Mouse (Mus musculus) limb, embryonic 10.5 days (tissue): ENCODE data around the gene Mis18a. TPM values are rescaled to one million over a fixed set of nuclear protein-coding genes. Genes with fewer than 3 reads are reported as not detected.
A peak's percentile ranks its signal among the peaks of the same experiment; 100 is the strongest.

ENCODE experiments used
- DNase-seq: peaks from one replicate; pipeline ENCODE4 v3.0.0-alpha.2; 2017; ENCODE audit warnings: low spot score
- H3K27ac ChIP-seq: fragments of 300-500 bp; sonication (generic); 2 replicates; pipeline ENCODE4 v1.5.1; 2016; ENCODE audit warnings: mild to moderate bottlenecking
- H3K27me3 ChIP-seq: fragments of 300-500 bp; sonication (generic); 2 replicates; pipeline ENCODE4 v1.6.1; 2016; ENCODE audit warnings: low read depth, mild to moderate bottlenecking; ENCODE audit not compliant: poor library complexity, severe bottlenecking
- H3K36me3 ChIP-seq: fragments of 300-500 bp; sonication (generic); 2 replicates; pipeline ENCODE4 v1.6.1; 2016; ENCODE audit warnings: mild to moderate bottlenecking, moderate library complexity
- H3K4me1 ChIP-seq: fragments of 300-500 bp; sonication (generic); 2 replicates; pipeline ENCODE4 v1.6.1; 2016
- H3K4me3 ChIP-seq: fragments of 300-500 bp; sonication (generic); 2 replicates; pipeline ENCODE4 v1.5.1; 2016; ENCODE audit warnings: mild to moderate bottlenecking, moderate library complexity
- H3K9me3 ChIP-seq: fragments of 300-500 bp; sonication (generic); replicated peaks from 2 replicates; pipeline ENCODE4 v1.6.1; 2016; ENCODE audit warnings: mild to moderate bottlenecking
- WGBS: fragments of 180-500 bp; shearing (Covaris S2); methylation state at CpG from one replicate; pipeline ENCODE4 v1.1.7; 2016; 5-methylcytosine and 5-hydroxymethylcytosine counted together
- polyA plus RNA-seq: library from polyadenylated mRNA; unstranded; fragments of >200 nt; fragmentation: Nextera tagmentation; extraction: Ambion mirVana; gene quantifications from 2 replicates; pipeline ENCODE4 v1.2.1, GENCODE M21; 2016

Mis18a gene
- polyA plus RNA-seq, 1 experiment from 2014 or later = 98.1 TPM

DNA sequence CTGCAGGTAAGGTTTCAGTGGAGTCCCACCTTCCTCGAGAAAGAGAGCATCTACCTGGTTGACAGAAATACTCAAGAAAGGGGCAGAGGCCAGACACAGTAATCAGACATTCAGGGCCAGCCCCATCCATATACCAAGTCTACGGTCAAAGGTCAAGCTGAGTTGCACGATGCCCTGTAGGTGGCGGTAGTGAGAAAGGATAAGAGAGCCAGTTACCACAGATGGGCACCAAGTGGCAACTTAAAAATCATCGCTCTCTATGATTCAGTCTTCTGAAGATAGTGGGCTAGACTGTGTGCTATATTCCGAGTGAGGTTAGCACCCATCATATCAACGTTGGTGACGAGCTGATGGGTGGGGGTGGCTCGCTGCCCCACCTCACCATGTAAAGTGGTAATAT is 32.5 kb downstream of the Mis18a start:
- 68% methylated on average over 9 of the region's 9 CpGs for WGBS
- Histone ChIP-seq H3K4me1 (no peaks in the 10 kb centered on the region), H3K27ac (no peak overlapping the region), H3K27me3 (no peaks in the 10 kb centered on the region), H3K36me3 (no peaks in the 10 kb centered on the region), H3K9me3 (no peaks in the 10 kb centered on the region), H3K4me3 (no peak overlapping the region)
- no peak for DNase-seq

DNA sequence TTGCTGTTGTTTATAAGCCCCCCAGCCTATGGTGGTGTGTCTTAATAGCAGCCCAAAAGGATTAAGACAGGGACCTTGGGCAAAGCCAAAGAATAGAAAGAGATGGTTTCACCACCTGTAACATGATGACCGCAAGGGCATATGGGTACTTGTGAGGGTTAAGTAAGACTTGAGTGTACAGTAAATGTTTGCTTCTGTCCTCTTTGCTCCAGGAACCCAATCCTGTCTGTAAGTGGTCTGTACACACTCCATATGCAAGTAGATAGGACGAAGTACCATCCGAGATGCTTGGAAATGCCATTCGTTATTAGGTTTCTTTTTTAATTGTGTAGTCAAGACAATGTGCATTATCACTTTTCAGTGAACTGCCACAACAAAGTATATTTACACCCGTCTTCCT is 33.6 kb downstream of the Mis18a start:
- H3K9me3 ChIP-seq = no peaks in the 10 kb centered on the region
- no peak for DNase-seq
- H3K27me3 ChIP-seq = no peaks in the 10 kb centered on the region
- H3K4me1 ChIP-seq = no peaks in the 10 kb centered on the region
- H3K27ac ChIP-seq = no peak overlapping the region
- no peak overlapping the region for H3K4me3 ChIP-seq
- H3K36me3 ChIP-seq = no peaks in the 10 kb centered on the region
- WGBS = 96% methylated on average over 5 of the region's 5 CpGs

DNA sequence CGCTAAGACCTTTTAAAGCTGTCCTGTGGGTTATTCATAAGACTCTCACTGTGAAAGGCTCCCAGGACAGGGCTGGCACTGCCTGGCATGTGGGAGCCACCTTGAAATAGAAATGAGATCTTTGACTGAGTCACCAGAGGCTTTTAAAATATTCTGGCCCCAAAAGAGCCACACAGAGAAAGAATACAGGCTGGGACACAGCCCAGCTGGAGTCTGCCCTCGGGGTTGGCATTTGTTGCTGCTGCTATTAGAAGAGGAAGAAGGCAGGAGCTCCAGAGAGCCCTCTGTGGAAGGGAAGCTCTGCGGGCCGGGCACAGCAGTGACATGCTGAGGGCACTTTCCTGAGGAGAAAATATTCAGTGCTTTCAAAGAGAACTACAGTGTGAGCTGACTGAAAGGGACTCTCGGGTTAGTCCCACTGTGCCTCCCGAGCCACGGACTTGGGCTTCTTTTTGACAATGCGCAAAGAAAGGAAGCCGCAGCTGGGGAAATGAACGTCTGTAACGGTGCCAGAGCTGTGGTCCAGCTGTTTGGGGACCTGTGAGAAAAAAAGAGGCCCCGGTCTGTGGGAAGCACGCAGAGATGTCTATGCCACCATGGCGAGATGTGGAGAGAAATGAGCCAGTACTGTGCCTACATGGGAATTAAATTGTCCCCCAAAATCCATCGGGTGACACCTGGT is 34.4 kb downstream of the Mis18a start:
- H3K36me3 ChIP-seq = no peaks in the 10 kb centered on the region
- H3K27ac ChIP-seq = no peak overlapping the region
- H3K9me3 ChIP-seq = no peaks in the 10 kb centered on the region
- no peaks in the 10 kb centered on the region for H3K4me1 ChIP-seq
- DNase-seq = no peak
- 88% methylated on average over 15 of the region's 15 CpGs for WGBS
- H3K4me3 ChIP-seq = no peak overlapping the region
- H3K27me3 ChIP-seq = no peaks in the 10 kb centered on the region

DNA sequence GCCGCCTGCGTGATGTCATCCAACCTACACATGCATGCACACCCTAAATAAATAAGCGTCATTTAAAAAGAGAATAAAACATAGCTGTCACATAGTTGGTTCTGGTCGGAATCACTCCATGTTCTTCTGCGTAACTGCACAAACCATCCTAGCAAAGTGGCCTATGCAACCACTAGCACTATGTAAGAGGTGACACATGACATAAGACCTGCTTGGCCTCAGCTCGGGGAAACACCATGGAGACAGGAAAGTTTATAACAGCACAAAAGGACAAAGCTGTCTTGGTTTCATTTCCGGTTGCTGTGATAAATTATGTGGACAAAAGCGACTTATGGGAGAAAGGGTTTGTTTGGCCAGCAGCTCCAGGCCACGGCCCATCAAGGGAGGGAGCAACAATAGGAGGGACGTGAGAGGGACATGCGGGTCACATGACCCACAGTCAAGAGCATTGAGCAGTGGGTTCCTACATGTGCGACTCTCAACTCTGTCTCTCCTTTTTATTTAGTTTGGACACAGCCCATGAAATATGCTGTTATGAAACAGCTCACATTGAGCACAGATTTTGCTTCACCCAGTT is 39.4 kb downstream of the Mis18a start:
- H3K27me3 ChIP-seq = no peaks in the 10 kb centered on the region
- H3K4me1 ChIP-seq = 0 out of 2 replicates have a peak, but pooled peaks cover 2% of the 10 kb centered on the region
- H3K27ac ChIP-seq = no peak overlapping the region
- 89% methylated on average over 12 of the region's 12 CpGs for WGBS
- no peaks in the 10 kb centered on the region for H3K9me3 ChIP-seq
- no peaks in the 10 kb centered on the region for H3K36me3 ChIP-seq
- H3K4me3 ChIP-seq = no peak overlapping the region
- DNase-seq = no peak

DNA sequence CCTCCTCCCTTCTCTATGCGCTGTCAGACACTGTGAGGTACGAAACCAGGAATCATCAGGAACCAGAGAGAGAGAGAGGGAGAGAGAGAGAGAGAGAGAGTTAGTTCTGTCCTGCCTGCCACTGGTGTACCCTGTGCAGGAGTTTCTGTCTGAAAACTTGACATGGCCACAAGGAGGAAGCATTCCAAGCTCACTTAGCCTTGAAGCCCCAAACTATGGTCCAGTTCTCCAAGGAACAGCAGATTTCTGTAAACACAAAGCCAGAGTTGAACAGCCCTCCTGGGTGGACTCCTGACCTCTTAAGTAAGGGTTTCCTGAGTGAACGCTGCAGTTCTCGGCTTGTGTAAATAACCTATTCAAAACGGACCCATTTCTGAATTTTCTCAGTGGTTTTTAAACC is 40.2 kb downstream of the Mis18a start:
- Histone ChIP-seq H3K9me3 (no peaks in the 10 kb centered on the region), H3K27me3 (no peaks in the 10 kb centered on the region), H3K36me3 (no peaks in the 10 kb centered on the region), H3K4me3 (no peak overlapping the region), H3K27ac (no peak overlapping the region), H3K4me1 (0 out of 2 replicates have a peak, but pooled peaks cover 2% of the 10 kb centered on the region)
- DNase-seq = no peak
- WGBS = 71% methylated on average over 5 of the region's 5 CpGs

DNA sequence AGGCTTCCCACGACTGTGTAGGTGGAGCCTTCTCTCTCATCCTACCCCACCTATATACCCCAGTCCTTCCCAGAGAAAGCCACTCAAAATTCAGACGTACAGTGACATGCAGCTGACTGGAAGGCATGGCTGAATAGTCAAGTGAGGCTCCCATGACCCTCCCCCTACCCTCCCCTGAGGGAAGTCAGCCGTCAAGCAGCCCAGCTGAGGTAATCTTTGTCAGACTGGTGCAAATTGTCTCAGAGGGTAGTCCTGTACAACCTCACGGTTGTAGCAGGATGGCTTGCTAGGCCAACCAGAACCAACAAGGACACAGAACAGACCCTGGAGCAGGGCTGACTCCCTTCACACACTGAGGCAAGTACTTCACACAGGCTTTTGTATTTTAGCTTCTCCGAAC is 43.1 kb downstream of the Mis18a start:
- no peak overlapping the region for H3K27ac ChIP-seq

DNA sequence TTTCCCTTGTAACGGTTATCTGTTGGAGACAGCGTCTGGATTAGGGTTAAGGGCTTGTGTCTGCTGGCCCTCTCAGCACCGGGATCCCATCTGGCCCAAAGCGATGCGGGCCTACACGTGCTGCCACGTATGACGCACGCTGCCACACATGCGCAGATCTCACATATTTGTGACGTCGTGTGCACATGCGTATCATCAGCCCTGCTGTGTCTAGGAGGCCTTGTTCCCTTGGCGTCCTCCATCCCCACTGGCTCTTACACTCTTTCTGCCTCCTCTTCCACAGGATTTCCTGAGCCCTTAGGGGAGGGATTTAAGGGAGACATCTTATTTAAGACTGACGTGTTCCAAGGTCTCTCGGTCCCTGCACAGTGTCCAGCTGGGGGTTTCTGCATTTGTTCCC is 47.2 kb downstream of the Mis18a start:
- no peak for DNase-seq
- no peak overlapping the region for H3K27ac ChIP-seq
- H3K36me3 ChIP-seq = no peaks in the 10 kb centered on the region
- H3K4me1 ChIP-seq = peaks cover 13% of the 10 kb centered on the region
- 0 out of 2 replicates have a peak, but pooled peaks cover 2% of the 10 kb centered on the region for H3K9me3 ChIP-seq
- H3K27me3 ChIP-seq = no peaks in the 10 kb centered on the region
- WGBS = 91% methylated on average over 16 of the region's 16 CpGs
- H3K4me3 ChIP-seq = no peak overlapping the region

More for the DNA sequence above, 43.1 kb downstream of the Mis18a start:
- Histone ChIP-seq H3K9me3 (no peaks in the 10 kb centered on the region), H3K27me3 (no peaks in the 10 kb centered on the region), H3K4me1 (0 out of 2 replicates have a peak, but pooled peaks cover 2% of the 10 kb centered on the region), H3K36me3 (no peaks in the 10 kb centered on the region), H3K4me3 (no peak overlapping the region)
- 72% methylated on average over 5 of the region's 5 CpGs for WGBS
- no peak for DNase-seq

DNA sequence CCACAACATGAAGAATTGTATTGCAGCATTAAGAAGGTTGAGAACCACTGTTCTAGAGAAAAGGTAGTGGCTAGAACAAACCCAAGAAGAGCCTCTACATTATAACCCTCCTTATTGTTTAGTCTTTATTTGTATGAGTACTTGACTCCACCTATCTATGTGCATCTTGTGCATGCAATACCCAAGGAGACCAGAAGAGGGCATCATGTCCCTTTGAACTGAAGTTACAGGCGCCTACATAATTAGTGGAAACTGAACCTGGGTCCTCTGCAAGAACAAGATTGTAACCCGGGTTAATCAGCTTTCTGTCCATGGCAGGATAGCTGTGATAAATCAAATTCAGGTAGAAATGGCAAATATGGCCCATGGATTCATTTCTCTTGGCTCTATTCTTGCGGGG is 48.4 kb downstream of the Mis18a start:
- Histone ChIP-seq H3K36me3 (no peaks in the 10 kb centered on the region), H3K9me3 (0 out of 2 replicates have a peak, but pooled peaks cover 2% of the 10 kb centered on the region), H3K27ac (no peak overlapping the region), H3K4me3 (no peak overlapping the region), H3K27me3 (no peaks in the 10 kb centered on the region), H3K4me1 (peaks cover 11% of the 10 kb centered on the region)
- no peak for DNase-seq
- 91% methylated on average over 3 of the region's 3 CpGs for WGBS

DNA sequence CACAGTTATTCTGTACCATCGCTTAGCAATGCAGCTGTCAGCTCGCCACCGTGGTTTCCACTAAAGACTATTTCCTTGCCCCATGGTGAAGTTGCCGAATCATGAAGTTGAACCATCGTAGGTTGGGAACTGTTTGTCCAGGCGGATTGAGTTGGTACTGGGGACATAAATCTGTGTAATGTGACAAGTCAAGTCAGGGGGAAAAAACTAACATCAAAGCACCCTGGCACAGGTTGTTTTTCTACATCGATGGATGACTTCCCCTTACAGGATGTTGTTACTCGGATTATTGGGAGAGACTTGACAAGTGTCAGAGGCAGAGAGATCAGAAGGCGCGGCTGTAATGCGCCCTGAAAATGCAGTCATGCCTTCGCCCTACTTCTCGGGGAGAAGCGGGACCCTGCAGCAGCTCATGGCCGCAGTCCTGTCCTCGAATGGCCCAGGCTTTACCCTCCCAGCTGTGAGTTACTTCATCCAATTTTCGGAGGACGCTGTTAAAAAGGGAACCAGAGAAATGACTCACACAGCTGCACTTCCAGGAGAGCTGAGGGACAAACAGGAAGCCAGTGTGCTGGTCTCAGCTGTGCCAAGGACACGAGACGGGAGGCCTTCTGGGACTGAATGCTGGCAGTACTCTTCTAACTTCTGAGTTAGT is 50.2 kb downstream of the Mis18a start:
- no peak for DNase-seq
- 49% methylated on average over 20 of the region's 20 CpGs for WGBS
- H3K27me3 ChIP-seq = no peaks in the 10 kb centered on the region
- H3K9me3 ChIP-seq = 0 out of 2 replicates have a peak, but pooled peaks cover 2% of the 10 kb centered on the region
- H3K4me3 ChIP-seq = no peak overlapping the region
- H3K36me3 ChIP-seq = no peaks in the 10 kb centered on the region
- H3K27ac ChIP-seq = 0 out of 2 replicates have a peak overlapping the region, but pooled peaks have one; percentile 7
- H3K4me1 ChIP-seq = peaks cover 11% of the 10 kb centered on the region

DNA sequence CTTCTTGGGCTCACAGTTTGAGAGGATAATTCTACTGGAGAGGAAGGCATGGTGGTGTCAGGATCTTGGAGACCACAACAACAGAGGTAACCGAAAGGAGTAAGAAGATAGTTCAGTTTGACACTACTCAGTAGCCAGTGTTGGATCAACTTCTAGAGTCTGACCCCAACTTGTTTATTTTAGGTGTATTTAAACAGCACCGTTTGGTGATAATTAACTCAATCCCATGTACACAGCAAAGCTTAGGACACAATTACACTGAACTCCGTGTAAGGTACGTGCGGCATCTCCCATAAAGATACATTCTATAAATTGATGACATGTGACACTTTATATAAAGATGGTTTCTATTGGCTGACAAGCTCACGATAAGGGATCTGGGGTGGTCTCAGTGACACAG is 52.6 kb downstream of the Mis18a start:
- Histone ChIP-seq H3K27ac (no peak overlapping the region), H3K4me1 (peaks cover 11% of the 10 kb centered on the region), H3K36me3 (no peaks in the 10 kb centered on the region), H3K4me3 (no peak overlapping the region), H3K27me3 (no peaks in the 10 kb centered on the region), H3K9me3 (0 out of 2 replicates have a peak, but pooled peaks cover 2% of the 10 kb centered on the region)
- WGBS = 96% methylated on average over 6 of the region's 6 CpGs
- no peak for DNase-seq

DNA sequence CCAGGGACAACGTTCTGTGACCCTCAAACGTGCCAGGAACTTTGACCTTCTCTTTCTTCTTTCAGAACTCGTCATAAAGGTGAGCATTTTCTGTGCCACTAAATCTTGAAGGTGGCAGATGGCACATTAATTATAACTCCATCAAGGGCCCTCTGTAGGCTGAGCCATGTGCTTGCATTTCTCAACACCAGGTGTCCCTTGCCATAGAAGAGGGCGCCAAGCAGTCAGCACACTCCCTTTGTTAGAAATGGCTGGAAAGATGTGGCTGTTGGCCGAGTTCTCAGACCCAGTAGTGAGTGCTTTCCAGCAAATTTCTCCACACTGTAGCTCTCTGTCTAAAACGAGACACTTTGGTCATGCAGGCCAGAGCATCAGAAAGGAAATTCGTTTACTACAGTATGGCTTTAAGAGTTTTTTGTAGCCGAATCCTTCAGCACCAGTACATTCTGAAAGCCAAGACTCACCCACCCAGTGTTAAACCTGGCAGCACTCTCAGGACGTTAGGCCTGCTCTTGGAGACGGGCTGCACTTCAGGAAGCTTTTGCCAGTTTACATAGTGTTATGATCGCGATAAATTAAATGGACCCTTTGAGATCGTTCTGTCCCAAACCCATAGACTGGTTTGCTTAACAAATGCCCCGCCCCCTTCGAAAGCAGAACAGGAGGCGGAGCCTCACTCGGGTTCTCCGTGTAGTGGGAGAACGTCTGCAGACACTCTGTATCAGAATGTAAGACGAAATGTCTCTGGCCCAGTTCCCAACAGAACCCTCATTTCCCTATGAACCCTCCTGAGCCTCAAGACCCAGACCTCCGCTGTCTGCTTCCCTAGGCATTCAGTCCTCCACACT is 53.5 kb downstream of the Mis18a start:
- Histone ChIP-seq H3K4me1 (peaks cover 11% of the 10 kb centered on the region), H3K9me3 (no peaks in the 10 kb centered on the region), H3K27ac (no peak overlapping the region), H3K36me3 (no peaks in the 10 kb centered on the region), H3K4me3 (no peak overlapping the region), H3K27me3 (no peaks in the 10 kb centered on the region)
- DNase-seq = no peak
- 90% methylated on average over 21 of the region's 21 CpGs for WGBS
